Mouse (Mus musculus) kidney, embryonic 16.5 days (tissue): ENCODE results near the gene Gjb3. TPM values are rescaled to one million over a fixed set of nuclear protein-coding genes. Genes with fewer than 3 reads are reported as not detected.

Experiments
- ATAC-seq: fragments of 200-750 bp; cut with Nextera tagmentation; 2 replicates; pipeline ENCODE4 v1.8.0; 2017; ENCODE audit warnings: moderate TSS enrichment; ENCODE audit not compliant: low FRiP score, low TSS enrichment
- H3K27ac ChIP-seq: fragments of 300-500 bp; sonication (generic); 2 replicates; pipeline ENCODE4 v1.5.1; 2014; ENCODE audit warnings: low read length
- H3K27me3 ChIP-seq: fragments of 300-500 bp; sonication (generic); 2 replicates; pipeline ENCODE4 v1.6.1; 2014; ENCODE audit warnings: low read length, control low read depth, mixed read lengths; ENCODE audit not compliant: insufficient read depth
- H3K36me3 ChIP-seq: fragments of 300-500 bp; sonication (generic); 2 replicates; pipeline ENCODE4 v1.6.1; 2014; ENCODE audit warnings: low read length, control low read depth, mixed read lengths; ENCODE audit not compliant: insufficient read depth
- H3K4me1 ChIP-seq: fragments of 300-500 bp; sonication (generic); 2 replicates; pipeline ENCODE4 v1.6.1; 2014; ENCODE audit warnings: low read length, control low read depth, mixed read lengths; ENCODE audit not compliant: insufficient read depth
- H3K4me2 ChIP-seq: fragments of 300-500 bp; sonication (generic); replicated peaks from 2 replicates; pipeline ENCODE4 v1.6.1; 2014; ENCODE audit warnings: low read depth, low read length
- H3K4me3 ChIP-seq: fragments of 300-500 bp; sonication (generic); 2 replicates; pipeline ENCODE4 v1.5.1; 2014; ENCODE audit warnings: mild to moderate bottlenecking, low read length
- H3K9ac ChIP-seq: fragments of 300-500 bp; sonication (generic); replicated peaks from 2 replicates; pipeline ENCODE4 v1.6.1; 2014; ENCODE audit warnings: low read length
- H3K9me3 ChIP-seq: fragments of 300-500 bp; sonication (generic); 2 replicates; pipeline ENCODE4 v1.6.1; 2016; ENCODE audit warnings: low read length, control low read depth
- whole genome bisulfite sequencing: fragments of 180-500 bp; shearing (Covaris S2); extraction: QIAGEN DNeasy Blood & Tissue Kit; methylation state at CpG from one replicate; pipeline ENCODE4 v1.1.7; 2014; 5-methylcytosine and 5-hydroxymethylcytosine counted together
- polyA plus RNA-seq: library from polyadenylated mRNA; unstranded; fragments of >200 nt; fragmentation: Nextera tagmentation; extraction: Ambion mirVana; gene quantifications from 2 replicates; pipeline ENCODE4 v1.2.1, GENCODE M21; 2015

Gene Gjb3
- polyA plus RNA-seq, 1 experiment from 2014 or later: 1.3 TPM

DNA sequence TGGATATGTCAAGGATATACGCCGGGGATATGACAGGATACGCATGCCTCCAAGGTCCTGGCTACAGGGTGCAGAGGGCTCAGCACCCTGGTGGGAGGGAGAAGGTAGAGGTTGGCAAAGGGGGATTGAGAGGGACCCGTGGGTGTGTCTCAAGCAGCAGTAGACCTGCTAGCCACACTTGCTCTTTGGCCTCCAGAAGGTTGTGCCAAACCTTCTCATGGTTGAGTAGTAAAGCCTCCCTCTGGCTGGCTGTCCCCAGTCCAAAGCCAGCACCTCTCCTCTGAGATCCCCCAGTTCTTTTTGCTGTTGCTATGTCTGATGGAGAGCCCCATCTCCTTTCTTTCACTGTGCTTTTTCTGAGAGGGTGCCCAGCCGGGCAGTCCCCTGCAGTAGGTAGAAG, 5.4 kb downstream of the Gjb3 start:
- Histone ChIP-seq H3K4me1 (peaks cover 10% of the 10 kb centered on the region), H3K4me3 (no peak overlapping the region), H3K9me3 (no peaks in the 10 kb centered on the region), H3K9ac (no peak overlapping the region), H3K27me3 (peaks cover 25% of the 10 kb centered on the region), H3K4me2 (no peak overlapping the region), H3K27ac (no peak overlapping the region), H3K36me3 (no peaks in the 10 kb centered on the region)
- 79% methylated on average over 5 of the region's 5 CpGs for WGBS
- ATAC-seq: no peak

DNA sequence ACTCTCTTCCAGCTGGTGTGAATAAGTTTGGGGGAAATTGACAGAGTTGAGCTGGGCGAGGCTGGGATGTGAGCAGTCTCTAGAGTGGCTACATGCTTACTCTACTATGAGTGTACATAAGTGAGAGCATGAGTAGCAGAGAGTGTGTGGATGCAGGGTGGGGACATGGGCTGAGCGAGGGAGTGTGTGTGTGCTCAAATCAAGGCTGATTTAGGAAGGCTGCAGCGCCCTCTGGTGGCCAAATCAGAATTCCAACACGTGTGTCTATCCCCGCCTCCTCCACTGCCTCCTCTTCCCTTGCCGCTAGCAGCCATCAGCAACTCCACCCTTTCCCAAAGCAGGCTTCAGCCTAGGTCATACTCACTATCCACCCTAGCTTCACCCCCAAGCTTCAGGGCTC, 5.9 kb downstream of the Gjb3 start:
- Histone ChIP-seq H3K4me3 (no peak overlapping the region), H3K4me2 (no peak overlapping the region), H3K4me1 (peaks cover 7% of the 10 kb centered on the region), H3K9me3 (no peaks in the 10 kb centered on the region), H3K9ac (no peak overlapping the region), H3K27ac (no peak overlapping the region), H3K36me3 (no peaks in the 10 kb centered on the region), H3K27me3 (peaks cover 20% of the 10 kb centered on the region)
- peak; percentile 78 for ATAC-seq
- 10% methylated on average over 6 of the region's 6 CpGs for WGBS

GRCm38 (mm10) chr4:127324296-127324695, 6.3 kb downstream of the Gjb3 start:
- H3K27ac ChIP-seq: no peak overlapping the region
- no peaks in the 10 kb centered on the region for H3K9me3 ChIP-seq
- H3K4me1 ChIP-seq: peaks cover 2% of the 10 kb centered on the region; the same call in 1 of the 2 replicates
- WGBS: 61% methylated on average over 10 of the region's 10 CpGs
- H3K27me3 ChIP-seq: peaks cover 16% of the 10 kb centered on the region
- no peaks in the 10 kb centered on the region for H3K36me3 ChIP-seq
- ATAC-seq: no peak
- H3K4me2 ChIP-seq: no peak overlapping the region
- no peak overlapping the region for H3K9ac ChIP-seq
- H3K4me3 ChIP-seq: no peak overlapping the region

DNA sequence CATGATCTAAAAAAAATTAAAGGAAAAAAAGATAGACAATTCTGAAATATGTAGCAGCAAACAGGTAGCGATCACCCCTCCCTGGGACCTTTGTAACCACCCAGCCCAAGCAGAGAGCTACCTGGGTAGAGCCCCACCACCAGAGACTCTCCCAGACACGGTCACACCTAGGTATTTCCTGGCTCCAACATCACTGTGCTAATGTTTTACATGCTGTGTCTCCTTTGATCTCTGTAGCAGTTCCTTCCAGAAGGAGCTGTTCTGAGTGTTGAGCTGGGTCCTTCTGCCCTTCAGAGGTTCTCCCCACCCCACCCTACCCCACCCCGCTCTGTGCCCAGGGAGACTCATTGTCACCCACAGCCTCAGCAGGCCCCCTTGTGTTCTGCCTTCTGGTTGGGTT, 7.0 kb downstream of the Gjb3 start:
- WGBS: 71% methylated on average over 3 of the region's 3 CpGs
- Histone ChIP-seq H3K27me3 (peaks cover 13% of the 10 kb centered on the region), H3K4me1 (no peaks in the 10 kb centered on the region), H3K9me3 (no peaks in the 10 kb centered on the region), H3K9ac (no peak overlapping the region), H3K4me2 (no peak overlapping the region), H3K36me3 (no peaks in the 10 kb centered on the region), H3K27ac (no peak overlapping the region), H3K4me3 (no peak overlapping the region)
- ATAC-seq: no peak

DNA sequence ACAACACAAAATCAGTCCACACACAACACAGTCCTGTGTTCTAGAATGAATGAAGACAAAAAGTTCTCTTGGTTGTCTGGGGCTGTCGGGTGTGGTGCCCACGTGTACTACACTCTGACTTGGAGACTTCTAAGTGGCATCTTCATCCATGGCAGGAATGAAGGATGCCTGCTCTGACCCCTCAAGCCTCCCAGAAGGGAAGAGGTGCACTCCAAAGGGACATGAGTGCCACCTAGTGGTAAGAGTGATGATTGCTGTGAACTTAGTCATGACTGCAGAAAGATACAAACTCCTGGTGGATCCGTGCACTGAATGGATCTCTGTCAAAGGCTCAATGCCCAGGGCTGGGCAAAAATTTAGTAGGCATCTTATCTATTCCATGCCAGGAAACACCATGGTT, 11.0 kb downstream of the Gjb3 start:
- 1% methylated on average over 3 of the region's 3 CpGs for WGBS
- H3K36me3 ChIP-seq: no peaks in the 10 kb centered on the region
- no peaks in the 10 kb centered on the region for H3K9me3 ChIP-seq
- no peaks in the 10 kb centered on the region for H3K4me1 ChIP-seq
- no peak overlapping the region for H3K9ac ChIP-seq
- H3K27ac ChIP-seq: no peak overlapping the region
- no peak overlapping the region for H3K4me2 ChIP-seq
- no peak overlapping the region for H3K4me3 ChIP-seq
- peak; percentile 47; the same call in 1 of the 2 replicates for ATAC-seq
- H3K27me3 ChIP-seq: 0 out of 2 replicates have a peak, but pooled peaks cover 5% of the 10 kb centered on the region

DNA sequence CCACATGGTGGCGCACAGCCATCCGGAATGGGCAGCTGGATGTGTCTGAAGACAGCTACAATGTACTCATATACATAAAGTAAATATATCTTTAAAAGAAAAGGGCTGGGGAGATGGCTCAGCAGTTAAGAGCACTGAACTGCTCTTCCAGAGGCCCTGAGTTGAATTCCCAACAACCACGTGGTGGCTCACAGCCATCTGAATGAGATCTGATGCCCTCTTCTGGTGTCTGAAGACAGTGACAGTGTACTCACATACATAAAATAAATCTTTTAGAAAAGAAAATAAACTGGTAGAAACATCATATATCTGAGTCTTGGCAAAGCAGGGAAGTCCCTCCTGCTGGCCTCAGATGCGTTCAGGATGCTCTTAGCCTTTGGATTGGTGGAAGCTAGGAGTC, 13.5 kb downstream of the Gjb3 start:
- peaks cover 12% of the 10 kb centered on the region for H3K4me1 ChIP-seq
- no peak overlapping the region for H3K27ac ChIP-seq
- 55% methylated on average over 4 of the region's 4 CpGs for WGBS

GRCm38 (mm10) chr4:127315753-127316152, 14.9 kb downstream of the Gjb3 start:
- ATAC-seq: no peak
- Histone ChIP-seq H3K9me3 (no peaks in the 10 kb centered on the region), H3K4me1 (peaks cover 12% of the 10 kb centered on the region), H3K36me3 (no peaks in the 10 kb centered on the region), H3K27me3 (peaks cover 23% of the 10 kb centered on the region), H3K4me2 (no peak overlapping the region), H3K4me3 (no peak overlapping the region), H3K27ac (no peak overlapping the region), H3K9ac (no peak overlapping the region)
- WGBS: 81% methylated on average over 8 of the region's 8 CpGs

More for the DNA sequence above, 13.5 kb downstream of the Gjb3 start:
- Histone ChIP-seq H3K9ac (no peak overlapping the region), H3K9me3 (no peaks in the 10 kb centered on the region), H3K4me3 (no peak overlapping the region), H3K36me3 (no peaks in the 10 kb centered on the region), H3K4me2 (no peak overlapping the region), H3K27me3 (peaks cover 20% of the 10 kb centered on the region)
- ATAC-seq: no peak

GRCm38 (mm10) chr4:127314585-127314984, 16.1 kb downstream of the Gjb3 start:
- Histone ChIP-seq H3K9me3 (no peaks in the 10 kb centered on the region), H3K4me1 (peaks cover 12% of the 10 kb centered on the region), H3K9ac (no peak overlapping the region; the same call in 1 of the 2 replicates), H3K27me3 (peaks cover 23% of the 10 kb centered on the region), H3K4me3 (no peak overlapping the region), H3K27ac (no peak overlapping the region), H3K4me2 (no peak overlapping the region; the same call in 1 of the 2 replicates), H3K36me3 (no peaks in the 10 kb centered on the region)
- no peak for ATAC-seq
- 56% methylated on average over 9 of the region's 9 CpGs for WGBS

DNA sequence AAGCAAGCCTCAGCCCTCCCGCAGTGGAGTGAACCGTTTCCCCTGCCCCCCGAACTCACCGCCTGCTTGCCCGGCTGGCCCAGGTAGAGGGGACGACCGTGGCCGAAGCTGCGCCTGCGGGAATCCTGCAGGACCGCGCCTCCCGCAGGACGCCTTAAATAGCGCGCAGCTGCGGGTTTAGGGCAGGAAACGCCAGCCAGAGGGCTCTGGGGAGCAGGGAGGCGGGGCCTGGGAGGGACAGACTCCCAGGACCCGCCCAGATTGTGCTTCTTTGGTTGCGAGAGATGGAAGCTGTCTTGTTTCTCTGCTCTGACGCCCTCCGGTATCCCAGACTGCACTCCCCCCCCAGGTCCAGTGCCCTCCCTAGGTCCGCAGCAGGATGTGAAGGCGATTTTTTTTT, 16.8 kb downstream of the Gjb3 start, which contains the start of gene Gja4:
Gene Gja4, minus strand, starts transcription at position 179 of the 400 bp plus-strand sequence.
- H3K36me3 ChIP-seq: no peaks in the 10 kb centered on the region
- peaks cover 12% of the 10 kb centered on the region for H3K4me1 ChIP-seq
- H3K27ac ChIP-seq: no peak within 1 kb of the TSS
- under 1% methylated on average over 25 of the region's 25 CpGs for WGBS
- peak within 1 kb of the TSS; percentile 92 for H3K4me2 ChIP-seq
- peak; percentile 91 for ATAC-seq
- H3K27me3 ChIP-seq: peaks cover 23% of the 10 kb centered on the region
- H3K9me3 ChIP-seq: no peaks in the 10 kb centered on the region
- peak within 1 kb of the TSS; percentile 60 for H3K4me3 ChIP-seq
- H3K9ac ChIP-seq: peak within 1 kb of the TSS; percentile 64

DNA sequence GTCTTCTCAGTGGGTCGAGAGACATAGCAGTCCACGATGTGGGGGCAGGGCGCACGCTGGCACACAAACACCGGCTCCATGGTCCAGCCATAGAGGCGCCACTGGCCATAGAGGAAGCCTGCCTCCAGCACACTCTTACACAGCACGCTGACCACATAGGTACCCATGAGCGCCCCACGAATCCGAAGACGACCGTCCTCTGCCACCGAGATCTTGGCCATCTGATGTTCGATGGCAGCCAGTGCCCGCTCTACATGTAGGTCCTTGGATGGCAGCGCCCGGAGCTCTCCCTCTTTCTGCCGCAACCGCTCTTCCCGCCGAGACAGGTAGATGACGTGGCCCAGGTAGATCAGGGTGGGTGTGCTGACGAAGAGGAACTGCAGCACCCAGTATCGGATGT, 18.3 kb downstream of the Gjb3 start:
- ATAC-seq: no peak
- no peak overlapping the region for H3K9ac ChIP-seq
- H3K4me3 ChIP-seq: peak overlapping the region; percentile 60
- H3K9me3 ChIP-seq: no peaks in the 10 kb centered on the region
- H3K4me1 ChIP-seq: peaks cover 12% of the 10 kb centered on the region
- H3K4me2 ChIP-seq: peak overlapping the region; percentile 26; the same call in 1 of the 2 replicates
- H3K27me3 ChIP-seq: peaks cover 23% of the 10 kb centered on the region
- H3K36me3 ChIP-seq: no peaks in the 10 kb centered on the region
- WGBS: 64% methylated on average over 24 of the region's 24 CpGs
- no peak overlapping the region for H3K27ac ChIP-seq
